Comparison of ENCODE assay signal across 9 mouse cellular contexts in the genomic region with DNA sequence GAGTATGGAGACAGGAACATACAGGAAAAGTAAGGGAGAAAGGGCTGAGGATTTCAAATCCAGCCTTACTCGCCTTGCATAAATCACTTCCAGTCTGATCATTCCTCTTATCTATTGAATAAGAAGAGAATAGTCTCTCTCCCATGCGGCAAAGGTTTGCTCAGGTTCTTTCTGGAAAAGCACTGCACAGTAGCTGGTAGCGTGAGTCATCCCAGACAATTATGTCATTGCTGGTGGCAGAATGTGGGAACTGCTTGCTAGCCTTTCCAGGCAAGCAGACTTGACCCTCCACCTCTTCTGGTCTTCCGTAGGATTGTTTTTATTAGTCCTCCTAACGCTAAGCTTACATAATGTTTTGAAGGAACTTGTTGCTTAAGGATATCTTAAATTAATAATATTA.
A peak's percentile ranks its signal among the peaks of the same experiment; 100 is the strongest.
DNase-seq lines count a peak whose midpoint lies in the region; ATAC-seq and TF ChIP-seq lines count a peak whose summit lies in the region.
"Had no signal": no experiment of that assay in that cellular context is flagged by ENCODE, and none has a peak within 500 bp of the region (broad histone marks: within the 10 kb centered on the region; RNA-seq: fewer than 3 reads in every experiment).

No protein-coding gene starts in this region.

- H3K27ac ChIP-seq in kidney, adult 2 months (ENCODE audit: insufficient read depth, low read depth, low read length): peak overlapping the region; percentile 47; the same call in 1 of the 2 replicates
- H3K27ac ChIP-seq in stomach, postnatal 0 days (replicated peaks): peak overlapping the region; percentile 61
- no peak overlapping the region for H3K27ac ChIP-seq in forebrain, embryonic 11.5 days (ENCODE audit: low read depth, low read length)

- TF ChIP-seq EP300 in stomach, postnatal 0 days (optimal IDR thresholded peaks at IDR 0.05): no peak

- H3K4me3 ChIP-seq in kidney, adult 2 months (ENCODE audit: insufficient read depth, low read depth, low read length): no peak overlapping the region
- no peak overlapping the region for H3K4me3 ChIP-seq in stomach, postnatal 0 days (ENCODE audit: low read depth, low read length)
- no peak overlapping the region for H3K4me3 ChIP-seq in forebrain, embryonic 11.5 days (ENCODE audit: low read depth, low read length)
- H3K4me3 ChIP-seq: midbrain, embryonic 12.5 days had no signal

- WGBS in kidney, adult 2 months: 55% methylated on average over 5 of the region's 5 CpGs
- WGBS in stomach, postnatal 0 days: 25% methylated on average over 5 of the region's 5 CpGs
- WGBS in forebrain, embryonic 11.5 days: 71% methylated on average over 5 of the region's 5 CpGs

- peak; percentile 86 for ATAC-seq in stomach, postnatal 0 days (ENCODE audit: low FRiP score, low TSS enrichment)
- no peak for ATAC-seq in forebrain, embryonic 11.5 days (replicated peaks; ENCODE audit: low FRiP score)

- peaks cover 3% of the 10 kb centered on the region; the same call in 1 of the 2 replicates for H3K4me1 ChIP-seq in kidney, adult 2 months (ENCODE audit: control insufficient read depth, insufficient read depth, low read length)
- H3K4me1 ChIP-seq in stomach, postnatal 0 days (replicated peaks; ENCODE audit: control insufficient read depth, insufficient read depth): 0 out of 2 replicates have a peak, but pooled peaks cover 3% of the 10 kb centered on the region
- 0 out of 2 replicates have a peak, but pooled peaks cover 2% of the 10 kb centered on the region for H3K4me1 ChIP-seq in forebrain, embryonic 11.5 days (replicated peaks; ENCODE audit: control insufficient read depth, insufficient read depth, low read length)

- no peaks in the 10 kb centered on the region for H3K9me3 ChIP-seq in stomach, postnatal 0 days (ENCODE audit: control insufficient read depth, low read length)
- no peaks in the 10 kb centered on the region for H3K9me3 ChIP-seq in forebrain, embryonic 11.5 days (ENCODE audit: control insufficient read depth, low read length)
- H3K9me3 ChIP-seq: midbrain, embryonic 12.5 days had no signal

- no peak for TF ChIP-seq CTCF in kidney, adult 2 months (conservative IDR thresholded peaks at IDR 0.05; ENCODE audit: insufficient read depth, insufficient read length, low read depth, low read length)
- no peak for TF ChIP-seq CTCF in stomach, postnatal 0 days (IDR thresholded peaks at IDR 0.05; ENCODE audit: low read depth)

- no peak overlapping the region for H3K9ac ChIP-seq in stomach, postnatal 0 days (ENCODE audit: low read length)
- H3K9ac ChIP-seq in forebrain, embryonic 11.5 days (ENCODE audit: low read length): no peak overlapping the region
- H3K9ac ChIP-seq: midbrain, embryonic 12.5 days had no signal

- no peaks in the 10 kb centered on the region for H3K27me3 ChIP-seq in kidney, adult 2 months (replicated peaks; ENCODE audit: control insufficient read depth, insufficient read depth, low read length)
- H3K27me3 ChIP-seq in stomach, postnatal 0 days (ENCODE audit: control insufficient read depth, insufficient read depth, low read length): no peaks in the 10 kb centered on the region
- H3K27me3 ChIP-seq in forebrain, embryonic 11.5 days (ENCODE audit: control insufficient read depth, insufficient read depth, low read length): no peaks in the 10 kb centered on the region
- H3K27me3 ChIP-seq: midbrain, embryonic 12.5 days had no signal

- no peak for TF ChIP-seq POLR2A in kidney, adult 2 months (IDR thresholded peaks at IDR 0.05; ENCODE audit: low read depth, low read length)

- peak; percentile 9 for DNase-seq in layer of hippocampus, adult 9-11 months
- DNase-seq in layer of hippocampus, postnatal 36 days: no peak
- peak; percentile 77 for DNase-seq in adrenal gland, adult 2 months
- DNase-seq in embryo, embryonic 11 days: peak; percentile 53
- peak; percentile 50 for DNase-seq in kidney, adult 2 months
- peak; percentile 58 for DNase-seq in stomach, postnatal 0 days (ENCODE audit: low spot score)
- DNase-seq in layer of hippocampus, postnatal 25 days (ENCODE audit: extremely low spot score in 1 of 2, low spot score in 1 of 2): no peak
- no peak for DNase-seq in forebrain, embryonic 11.5 days (ENCODE audit: low spot score)

- no peaks in the 10 kb centered on the region for H3K36me3 ChIP-seq in kidney, adult 2 months (ENCODE audit: control insufficient read depth, insufficient read depth, low read length)
- H3K36me3 ChIP-seq in stomach, postnatal 0 days (ENCODE audit: control insufficient read depth, insufficient read depth, low read length): no peaks in the 10 kb centered on the region
- H3K36me3 ChIP-seq in forebrain, embryonic 11.5 days (ENCODE audit: control insufficient read depth, insufficient read depth, low read length): no peaks in the 10 kb centered on the region
- H3K36me3 ChIP-seq: midbrain, embryonic 12.5 days had no signal

- H3K4me2 ChIP-seq in stomach, postnatal 0 days (replicated peaks; ENCODE audit: low read depth): no peak overlapping the region; the same call in 1 of the 2 replicates
- no peak overlapping the region for H3K4me2 ChIP-seq in forebrain, embryonic 11.5 days (ENCODE audit: low read depth, low read length, severe bottlenecking)

Comparison
In these comparisons a context has a peak if more than half of its experiments do, and no peak if none do; other contexts are left out.
1. DNase-seq: peak in layer of hippocampus, adult 9-11 months (single experiment), adrenal gland, adult 2 months (single experiment), embryo, embryonic 11 days (single experiment), kidney, adult 2 months (single experiment) and stomach, postnatal 0 days (single experiment); none in layer of hippocampus, postnatal 36 days (0 of 2), layer of hippocampus, postnatal 25 days (0 of 2) and forebrain, embryonic 11.5 days (single experiment).